Mouse (Mus musculus): ENCODE results near the gene Klk12. TPM values are rescaled to one million over a fixed set of nuclear protein-coding genes. Genes with fewer than 3 reads are reported as not detected.

Klk12 gene
- total and polyA plus RNA-seq, 2 experiments from 2014 or later: not detected

DNA sequence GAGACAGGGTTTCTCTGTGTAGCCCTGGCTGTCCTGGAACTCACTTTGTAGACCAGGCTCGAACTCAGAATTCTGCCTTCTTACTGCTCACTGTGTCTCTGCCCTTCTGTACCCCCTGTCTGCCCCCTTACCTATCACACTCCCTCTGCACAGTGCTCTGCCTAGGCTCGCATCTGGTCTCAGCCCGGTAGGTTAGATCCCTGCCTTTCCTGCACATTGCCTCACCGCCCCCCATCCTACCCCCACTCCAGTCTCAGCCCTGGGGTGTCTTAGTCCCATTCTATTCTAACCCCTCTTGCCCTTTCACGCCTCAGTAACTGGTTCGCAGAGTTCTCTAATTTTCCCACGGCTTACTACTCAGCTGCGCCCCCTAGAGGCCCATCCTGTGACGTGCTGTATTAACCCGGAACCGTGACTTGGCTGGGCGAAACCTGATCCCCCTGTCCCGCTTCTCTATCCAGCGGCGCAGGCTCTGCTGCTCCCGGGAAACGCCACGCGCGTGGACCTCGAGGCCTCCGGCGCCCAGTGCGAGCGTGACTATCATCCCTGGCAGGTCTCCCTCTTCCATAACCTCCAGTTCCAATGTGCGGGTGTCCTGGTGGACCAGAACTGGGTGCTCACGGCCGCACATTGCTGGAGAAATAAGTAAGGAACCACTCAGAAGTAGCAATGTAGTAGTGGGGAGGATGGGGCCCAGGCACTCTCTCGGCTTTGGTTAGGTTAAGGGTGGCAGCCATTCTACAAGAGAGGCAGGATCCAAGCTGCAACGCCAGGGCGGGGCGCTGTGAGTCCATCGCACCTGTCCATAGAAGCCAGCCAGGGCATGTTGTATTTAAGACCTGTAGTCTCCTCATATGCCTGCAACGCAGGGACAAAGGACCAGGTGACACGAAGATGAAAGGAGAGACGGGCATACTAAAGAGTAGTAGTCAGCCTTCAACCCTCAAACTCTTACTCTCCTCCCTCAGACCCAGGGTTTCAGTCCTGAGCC lies 13.9 kb downstream of the Klk12 start:
- 8% methylated on average over 36 of the region's 36 CpGs for WGBS
- Histone ChIP-seq H3K4me3 (ENCODE audit: low read depth, low read length) (peak overlapping the region; percentile 34), H3K27ac (ENCODE audit: low read depth, low read length) (no peak overlapping the region), H3K9ac (replicated peaks; ENCODE audit: low read length, poor library complexity, severe bottlenecking) (0 out of 2 replicates have a peak overlapping the region, but pooled peaks have one; percentile 29), H3K36me3 (ENCODE audit: insufficient read depth, low read length) (no peaks in the 10 kb centered on the region), H3K4me2 (ENCODE audit: low read depth, low read length, poor library complexity, severe bottlenecking) (peak overlapping the region; percentile 68), H3K9me3 (ENCODE audit: low read length) (no peaks in the 10 kb centered on the region), H3K27me3 (ENCODE audit: insufficient read depth, low read length) (0 out of 2 replicates have a peak, but pooled peaks cover 5% of the 10 kb centered on the region), H3K4me1 (ENCODE audit: insufficient read depth, low read length) (0 out of 2 replicates have a peak, but pooled peaks cover 4% of the 10 kb centered on the region)
- TF ChIP-seq CTCF (IDR thresholded peaks at IDR 0.05): peak; percentile 89
- DNase-seq (ENCODE audit: low spot score) (peak; percentile 60), ATAC-seq (ENCODE audit: low FRiP score) (peak; percentile 61)

DNA sequence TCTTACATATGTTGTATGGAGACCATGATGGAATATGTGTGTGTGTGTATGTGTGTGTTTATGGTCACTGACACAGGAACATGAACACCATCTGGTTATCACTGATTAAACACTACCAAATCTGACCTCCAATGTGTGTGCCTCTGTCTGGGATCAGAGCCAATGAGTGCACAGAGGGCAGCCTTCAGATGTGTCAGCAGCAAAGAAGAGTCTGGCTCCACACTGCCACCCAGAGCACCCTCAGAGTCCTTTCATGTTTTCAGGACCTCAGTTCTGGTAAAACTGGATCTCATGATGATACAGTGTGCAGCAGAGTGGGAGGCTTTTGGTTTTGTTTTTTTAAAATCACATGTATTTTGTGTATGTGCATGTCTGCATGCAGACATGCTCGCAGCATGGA lies 16.6 kb downstream of the Klk12 start:
- Histone ChIP-seq H3K36me3 (ENCODE audit: insufficient read depth, low read length) (no peaks in the 10 kb centered on the region), H3K9ac (replicated peaks; ENCODE audit: low read length, poor library complexity, severe bottlenecking) (no peak overlapping the region), H3K27ac (ENCODE audit: low read depth, low read length) (no peak overlapping the region), H3K4me3 (ENCODE audit: low read depth, low read length) (no peak overlapping the region), H3K9me3 (ENCODE audit: low read length) (no peaks in the 10 kb centered on the region), H3K4me2 (ENCODE audit: low read depth, low read length, poor library complexity, severe bottlenecking) (no peak overlapping the region), H3K4me1 (ENCODE audit: insufficient read depth, low read length) (0 out of 2 replicates have a peak, but pooled peaks cover 4% of the 10 kb centered on the region), H3K27me3 (ENCODE audit: insufficient read depth, low read length) (0 out of 2 replicates have a peak, but pooled peaks cover 5% of the 10 kb centered on the region)
- peak; percentile 47 for TF ChIP-seq CTCF (IDR thresholded peaks at IDR 0.05)
- 84% methylated on average over 1 of the region's 1 CpGs for WGBS
- DNase-seq (ENCODE audit: low spot score) (peak; percentile 39), ATAC-seq (ENCODE audit: low FRiP score) (no peak)

DNA sequence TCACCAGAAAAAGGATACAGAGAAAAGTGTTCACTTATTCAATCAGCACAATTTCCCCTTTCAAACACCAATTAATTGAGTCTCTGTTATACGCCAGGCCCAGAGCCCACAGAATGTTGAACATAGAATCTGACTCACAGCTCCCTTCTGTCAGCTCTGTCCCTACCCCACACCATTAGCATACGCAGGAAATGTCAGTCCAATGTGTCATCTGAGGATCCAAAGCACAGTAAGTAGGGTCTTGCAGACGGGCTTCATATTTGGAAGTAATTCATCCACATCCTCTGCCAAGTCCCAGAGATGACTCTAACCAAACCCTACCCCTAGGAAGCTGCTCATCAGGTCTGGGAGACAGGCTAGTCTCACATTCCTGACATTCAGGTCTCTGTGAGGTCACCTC lies 19.4 kb downstream of the Klk12 start:
- H3K9ac ChIP-seq (replicated peaks; ENCODE audit: low read length, poor library complexity, severe bottlenecking): no peak overlapping the region
- TF ChIP-seq CTCF (IDR thresholded peaks at IDR 0.05): no peak
- no peak overlapping the region for H3K27ac ChIP-seq (ENCODE audit: low read depth, low read length)
- H3K4me1 ChIP-seq (ENCODE audit: insufficient read depth, low read length): no peaks in the 10 kb centered on the region
- 80% methylated on average over 3 of the region's 3 CpGs for WGBS
- no peak for ATAC-seq (ENCODE audit: low FRiP score)
- H3K4me3 ChIP-seq (ENCODE audit: low read depth, low read length): no peak overlapping the region
- no peaks in the 10 kb centered on the region for H3K9me3 ChIP-seq (ENCODE audit: low read length)
- H3K36me3 ChIP-seq (ENCODE audit: insufficient read depth, low read length): no peaks in the 10 kb centered on the region
- H3K27me3 ChIP-seq (ENCODE audit: insufficient read depth, low read length): 0 out of 2 replicates have a peak, but pooled peaks cover 5% of the 10 kb centered on the region
- no peak for DNase-seq (ENCODE audit: low spot score)
- H3K4me2 ChIP-seq (ENCODE audit: low read depth, low read length, poor library complexity, severe bottlenecking): no peak overlapping the region

DNA sequence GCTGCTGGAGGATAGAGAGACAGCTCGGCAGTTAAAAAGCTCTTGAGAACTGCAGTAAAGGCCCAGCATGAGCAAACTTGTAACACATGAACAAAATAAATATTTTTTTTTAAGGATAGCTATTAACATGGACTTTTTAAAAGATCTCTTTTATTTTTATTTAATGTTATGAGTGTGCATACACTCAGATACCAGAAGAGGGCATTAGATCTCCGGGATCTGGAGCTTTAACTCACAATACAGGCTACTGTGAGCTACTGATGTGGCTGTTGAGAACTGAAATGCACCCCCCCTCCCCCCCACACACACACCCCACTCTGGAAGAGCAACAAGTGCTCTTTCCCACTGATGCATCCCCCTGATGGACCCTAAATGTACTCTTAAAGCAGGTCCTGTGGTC lies 20.6 kb downstream of the Klk12 start:
- peak; percentile 21 for DNase-seq (ENCODE audit: low spot score)
- H3K9ac ChIP-seq (replicated peaks; ENCODE audit: low read length, poor library complexity, severe bottlenecking): no peak overlapping the region

GRCm38 (mm10) chr7:43791591-43791990 lies 22.9 kb downstream of the Klk12 start, which contains the start of gene Klk9:
TSS of gene Klk9 (plus strand) at chr7:43791891.
- 79% methylated on average over 7 of the region's 7 CpGs for WGBS

More for the DNA sequence above, 20.6 kb downstream of the Klk12 start:
- Histone ChIP-seq H3K9me3 (ENCODE audit: low read length) (no peaks in the 10 kb centered on the region), H3K27ac (ENCODE audit: low read depth, low read length) (no peak overlapping the region), H3K36me3 (ENCODE audit: insufficient read depth, low read length) (no peaks in the 10 kb centered on the region), H3K27me3 (ENCODE audit: insufficient read depth, low read length) (no peaks in the 10 kb centered on the region), H3K4me3 (ENCODE audit: low read depth, low read length) (no peak overlapping the region), H3K4me1 (ENCODE audit: insufficient read depth, low read length) (no peaks in the 10 kb centered on the region), H3K4me2 (ENCODE audit: low read depth, low read length, poor library complexity, severe bottlenecking) (no peak overlapping the region)
- TF ChIP-seq CTCF (IDR thresholded peaks at IDR 0.05): peak; percentile 54
- ATAC-seq (ENCODE audit: low FRiP score): no peak
- 74% methylated on average over 2 of the region's 2 CpGs for WGBS

More at GRCm38 (mm10) chr7:43791591-43791990, 22.9 kb downstream of the Klk12 start, which contains the start of gene Klk9:
- no peak within 1 kb of the TSS for H3K9ac ChIP-seq (replicated peaks; ENCODE audit: low read length, poor library complexity, severe bottlenecking)
- H3K4me2 ChIP-seq (ENCODE audit: low read depth, low read length, poor library complexity, severe bottlenecking): no peak within 1 kb of the TSS
- ATAC-seq (ENCODE audit: low FRiP score) (no peak), DNase-seq (ENCODE audit: low spot score) (no peak)
- no peaks in the 10 kb centered on the region for H3K36me3 ChIP-seq (ENCODE audit: insufficient read depth, low read length)
- no peak for TF ChIP-seq CTCF (IDR thresholded peaks at IDR 0.05)
- peaks cover 10% of the 10 kb centered on the region; the same call in 1 of the 2 replicates for H3K27me3 ChIP-seq (ENCODE audit: insufficient read depth, low read length)
- no peak within 1 kb of the TSS for H3K4me3 ChIP-seq (ENCODE audit: low read depth, low read length)
- no peaks in the 10 kb centered on the region; the same call in 1 of the 2 replicates for H3K4me1 ChIP-seq (ENCODE audit: insufficient read depth, low read length)
- no peak within 1 kb of the TSS for H3K27ac ChIP-seq (ENCODE audit: low read depth, low read length)
- no peaks in the 10 kb centered on the region for H3K9me3 ChIP-seq (ENCODE audit: low read length)
